ENCODE assay signal across 30 mouse cellular contexts in the genomic region with DNA sequence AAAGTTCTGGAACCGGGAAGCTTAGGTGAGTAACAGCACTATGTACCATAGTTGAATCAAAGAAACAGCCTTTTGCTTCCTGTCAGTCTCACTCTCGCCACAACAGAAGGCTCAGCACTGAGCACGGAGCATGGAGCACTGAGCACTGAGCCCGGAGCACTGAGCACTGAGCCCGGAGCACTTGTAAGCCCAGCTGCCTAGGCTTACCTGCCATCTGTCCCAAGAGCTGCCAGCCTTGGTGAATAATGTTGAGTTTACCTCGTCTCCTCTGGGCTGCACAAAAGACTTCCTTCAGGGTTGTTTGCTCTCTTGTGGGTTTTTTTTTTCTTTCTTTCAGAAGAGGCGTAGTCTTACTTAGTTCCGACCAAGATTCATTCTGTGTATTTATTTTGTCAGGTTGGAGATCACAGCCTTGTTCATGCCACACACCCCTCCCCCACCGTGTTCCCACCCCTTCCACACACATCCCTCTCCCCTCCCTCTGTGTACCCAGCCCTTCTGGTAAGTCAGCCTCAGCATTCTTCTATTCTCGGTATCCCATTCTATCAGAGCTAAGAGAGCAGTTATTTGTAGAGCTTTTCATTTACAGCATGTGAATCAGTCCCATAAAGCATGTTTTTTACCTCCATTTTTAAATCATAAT. TPM values are rescaled to one million over a fixed set of nuclear protein-coding genes. Genes with fewer than 3 reads are reported as not detected.
"Had no signal": no experiment of that assay in that cellular context is flagged by ENCODE, and none has a peak within 500 bp of the region (broad histone marks: within the 10 kb centered on the region; RNA-seq: fewer than 3 reads in every experiment).

No protein-coding gene starts in this region.

- H3K9ac ChIP-seq: kidney, embryonic 15.5 days; limb, embryonic 12.5 days; limb, embryonic 15.5 days; liver, embryonic 14.5 days; liver, postnatal 0 days had no signal

- DNase-seq: kidney, adult 11 months; kidney, adult 8-10 months; kidney, postnatal 10 days; kidney, postnatal 36 days; layer of hippocampus, postnatal 36 days; left cerebral cortex, postnatal 4 days; liver, postnatal 0 days; lung, postnatal 4 days; midbrain, embryonic 14.5 days; thymus, adult 2 months; thymus, postnatal 14 days; thymus, postnatal 4 days had no signal

- H3K4me2 ChIP-seq: kidney, embryonic 15.5 days; limb, embryonic 12.5 days; limb, embryonic 15.5 days; liver, embryonic 11.5 days; midbrain, embryonic 11.5 days had no signal

- H3K4me3 ChIP-seq: kidney, embryonic 15.5 days; left cerebral cortex, adult 2 months; limb, embryonic 12.5 days; limb, embryonic 15.5 days had no signal

- H3K27ac ChIP-seq: kidney, embryonic 15.5 days; left cerebral cortex, adult 2 months; limb, embryonic 12.5 days; limb, embryonic 15.5 days; liver, embryonic 14.5 days had no signal

- ATAC-seq: liver, postnatal 0 days had no signal

- H3K4me1 ChIP-seq: kidney, embryonic 15.5 days; limb, embryonic 12.5 days; limb, embryonic 15.5 days had no signal

- H3K9me3 ChIP-seq: kidney, embryonic 15.5 days; limb, embryonic 12.5 days; limb, embryonic 15.5 days had no signal

- H3K27me3 ChIP-seq: kidney, embryonic 15.5 days; limb, embryonic 12.5 days; limb, embryonic 15.5 days had no signal

- H3K36me3 ChIP-seq: kidney, embryonic 15.5 days; limb, embryonic 12.5 days; limb, embryonic 15.5 days had no signal

RNA-seq across cellular contexts. Expression of a gene that starts 20.7 kb away (rescaled TPM):
- total RNA-seq: layer of hippocampus, adult 8-10 months; layer of hippocampus, postnatal 10 days; layer of hippocampus, postnatal 36 days; left cerebral cortex, adult 2 months; left cerebral cortex, postnatal 10 days; left cerebral cortex, postnatal 4 days; megakaryocyte progenitor cell, adult 5-6 weeks; megakaryocyte-erythroid progenitor cell, adult 5-6 weeks; midbrain, postnatal 0 days had no signal
- polyA plus RNA-seq: intestine, embryonic 14.5 days; kidney, embryonic 15.5 days; limb, embryonic 12.5 days; limb, embryonic 15.5 days; liver, embryonic 11.5 days; liver, embryonic 14.5 days; liver, postnatal 0 days; midbrain, embryonic 11.5 days; midbrain, embryonic 14.5 days; midbrain, postnatal 0 days; neural tube, embryonic 11.5 days; neural tube, embryonic 14.5 days; small intestine, adult 2 months; spleen, adult 2 months; thymus, adult 2 months had no signal

RNA-seq across cellular contexts. Expression of a gene that starts 54.9 kb away (rescaled TPM):
- total RNA-seq: layer of hippocampus, adult 8-10 months; layer of hippocampus, postnatal 10 days; layer of hippocampus, postnatal 36 days; left cerebral cortex, postnatal 10 days; left cerebral cortex, postnatal 4 days; megakaryocyte progenitor cell, adult 5-6 weeks; megakaryocyte-erythroid progenitor cell, adult 5-6 weeks; midbrain, postnatal 0 days had no signal
- polyA plus RNA-seq: intestine, embryonic 14.5 days; kidney, embryonic 15.5 days; limb, embryonic 12.5 days; limb, embryonic 15.5 days; liver, embryonic 11.5 days; liver, embryonic 14.5 days; liver, postnatal 0 days; midbrain, embryonic 11.5 days; midbrain, embryonic 14.5 days; midbrain, postnatal 0 days; neural tube, embryonic 11.5 days; neural tube, embryonic 14.5 days; small intestine, adult 2 months; spleen, adult 2 months had no signal
